Mouse (Mus musculus): ENCODE measurements around the gene Lrrc8c.

Lrrc8c gene

DNA sequence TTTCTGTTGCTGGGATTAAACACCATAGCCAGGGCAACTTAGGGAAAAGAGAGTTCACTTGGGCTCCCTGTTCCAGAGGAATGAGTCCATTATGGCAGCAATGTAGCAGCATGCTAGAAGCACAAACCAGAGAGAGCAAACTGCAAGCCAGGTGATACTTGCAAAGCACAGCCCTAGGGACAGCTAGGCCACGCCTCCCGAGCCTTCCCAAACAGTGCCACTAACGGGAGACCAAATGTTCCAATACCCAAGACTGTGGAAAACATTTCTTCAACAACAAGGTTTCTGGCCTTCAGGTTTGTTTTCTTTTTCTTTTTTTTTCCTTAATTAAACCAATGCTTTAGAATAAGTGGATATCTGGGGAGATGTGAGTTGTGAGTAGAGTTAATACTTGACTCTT lies 38.2 kb downstream of the Lrrc8c start:
- DNase-seq (ENCODE audit: low read depth): no peak

DNA sequence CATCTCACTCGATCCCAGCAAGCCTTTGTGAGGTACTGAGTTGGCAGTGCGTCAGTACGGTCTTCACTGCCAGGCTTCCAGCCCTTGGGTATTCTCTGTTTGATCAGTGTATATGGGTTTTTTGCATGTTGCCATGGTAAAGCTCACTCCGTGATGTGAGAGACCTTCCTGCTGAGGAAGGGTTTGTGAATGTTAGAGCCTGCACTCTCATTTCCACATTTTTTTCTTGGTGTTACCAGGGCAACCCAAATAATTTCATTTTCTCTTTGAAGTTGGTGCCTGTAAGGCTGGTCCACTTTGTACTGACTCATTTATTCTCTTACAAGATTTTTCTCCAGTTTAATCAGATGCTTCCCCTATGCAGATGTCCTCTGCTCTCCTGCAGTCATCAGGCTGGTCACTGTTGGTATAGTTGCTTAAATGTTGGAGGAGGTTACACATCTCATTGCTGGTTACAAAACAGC lies 38.6 kb downstream of the Lrrc8c start:
- DNase-seq (ENCODE audit: low read depth): peak; percentile 18

DNA sequence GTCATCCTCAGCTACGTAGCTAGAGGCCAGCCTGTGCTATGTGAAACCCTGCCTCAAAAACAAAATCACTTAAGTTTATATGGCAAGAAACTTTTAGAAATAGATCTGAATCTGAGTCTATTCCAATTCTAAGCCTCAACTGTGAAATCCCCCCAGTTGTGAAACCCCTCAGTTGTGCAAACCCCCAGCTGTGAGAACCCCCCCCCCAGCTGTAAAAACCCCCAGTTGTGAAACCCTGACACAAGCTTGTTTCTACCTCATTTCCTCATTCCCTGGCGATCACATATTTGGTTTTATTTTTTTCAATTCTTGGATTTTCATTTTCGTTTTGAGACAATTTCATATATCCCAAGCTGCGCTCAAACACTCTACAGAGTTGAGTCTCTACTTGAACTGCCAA lies 39.3 kb downstream of the Lrrc8c start:
- no peak for DNase-seq (ENCODE audit: low read depth)

DNA sequence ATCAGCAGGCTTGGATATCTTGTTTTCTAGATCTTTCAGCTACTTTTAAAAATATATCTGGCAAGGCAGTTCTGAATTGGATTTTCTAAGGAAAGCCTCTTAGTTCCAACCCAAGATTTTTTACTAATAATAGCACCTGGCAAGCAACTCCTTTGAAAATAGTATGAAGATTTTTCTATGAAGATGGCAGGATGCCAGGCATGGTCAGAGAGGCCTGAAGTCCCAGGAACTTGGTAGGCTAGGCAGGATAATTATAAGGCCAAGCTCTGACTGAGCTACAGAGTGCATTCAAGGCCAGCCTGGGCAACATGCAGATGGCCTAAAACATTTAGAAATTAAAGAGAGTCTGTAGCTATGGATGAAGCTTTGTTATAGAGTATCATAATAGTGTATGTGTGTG lies 42.7 kb downstream of the Lrrc8c start:
- no peak for DNase-seq (ENCODE audit: low read depth)

DNA sequence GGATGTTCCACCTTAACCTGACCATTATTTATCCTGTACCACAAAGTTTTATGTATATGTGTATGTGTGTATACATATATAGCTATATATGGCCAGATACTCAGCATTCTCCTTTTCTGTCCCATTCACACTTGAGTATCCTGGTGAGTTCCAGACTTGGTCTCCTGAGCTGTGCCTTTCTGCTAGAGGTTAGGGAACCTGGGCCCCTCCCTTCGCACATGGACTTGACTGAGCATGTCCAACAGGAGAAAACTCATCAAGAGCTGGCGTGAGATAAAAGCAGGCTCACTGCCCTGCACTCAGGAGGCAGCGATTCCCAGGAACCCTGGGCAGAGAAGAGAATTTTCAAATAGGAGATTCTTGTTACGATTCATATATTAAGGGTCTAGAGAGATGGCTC lies 45.6 kb downstream of the Lrrc8c start:
- no peak for DNase-seq (ENCODE audit: low read depth)

DNA sequence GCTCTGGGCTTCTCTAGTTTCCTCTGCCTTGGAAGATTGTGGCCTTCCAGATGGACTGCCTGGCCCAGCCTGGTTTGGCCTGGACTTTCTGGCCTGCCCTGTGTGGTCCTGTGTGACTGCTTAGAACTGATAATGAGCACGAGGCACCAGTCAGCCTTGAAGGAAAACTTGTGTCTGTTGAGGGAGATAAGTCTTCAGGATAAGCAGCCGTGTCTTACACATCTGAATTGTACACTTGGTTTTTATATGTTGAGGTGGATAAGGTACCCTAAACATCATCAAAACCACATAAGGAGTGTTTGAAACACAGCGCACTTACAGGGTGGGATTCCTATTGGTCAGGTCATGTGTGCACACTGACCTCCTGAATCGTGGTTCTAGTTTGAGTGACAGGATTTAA lies 46.6 kb downstream of the Lrrc8c start:
- no peak for DNase-seq (ENCODE audit: low read depth)

DNA sequence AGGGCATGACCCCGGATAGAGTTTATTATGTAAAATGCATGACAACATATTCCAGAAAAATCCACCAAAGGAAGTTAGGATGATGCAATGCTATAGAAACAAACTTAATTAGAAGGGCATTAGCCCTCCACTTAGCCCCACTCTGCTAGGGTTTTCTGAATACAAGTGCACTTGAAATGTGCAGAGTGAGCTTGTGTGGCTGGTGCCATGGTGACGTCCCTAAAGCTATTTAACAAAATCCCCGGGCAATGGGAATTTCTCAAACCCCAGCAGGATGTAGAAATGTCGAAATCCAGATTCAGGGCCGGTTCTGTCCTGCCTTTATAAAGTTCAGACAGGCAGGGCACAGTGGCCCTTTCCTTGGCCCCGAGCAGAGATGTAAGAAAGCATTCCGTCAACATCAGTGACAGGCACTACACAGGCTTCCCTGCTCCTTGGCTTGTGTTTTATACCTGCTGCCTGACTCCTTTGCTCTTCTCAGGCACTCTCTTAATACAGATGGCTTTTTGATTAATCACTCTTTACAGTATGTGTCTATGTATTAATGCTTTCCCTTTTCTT lies 47.7 kb downstream of the Lrrc8c start:
- no peak for DNase-seq (ENCODE audit: low read depth)

DNA sequence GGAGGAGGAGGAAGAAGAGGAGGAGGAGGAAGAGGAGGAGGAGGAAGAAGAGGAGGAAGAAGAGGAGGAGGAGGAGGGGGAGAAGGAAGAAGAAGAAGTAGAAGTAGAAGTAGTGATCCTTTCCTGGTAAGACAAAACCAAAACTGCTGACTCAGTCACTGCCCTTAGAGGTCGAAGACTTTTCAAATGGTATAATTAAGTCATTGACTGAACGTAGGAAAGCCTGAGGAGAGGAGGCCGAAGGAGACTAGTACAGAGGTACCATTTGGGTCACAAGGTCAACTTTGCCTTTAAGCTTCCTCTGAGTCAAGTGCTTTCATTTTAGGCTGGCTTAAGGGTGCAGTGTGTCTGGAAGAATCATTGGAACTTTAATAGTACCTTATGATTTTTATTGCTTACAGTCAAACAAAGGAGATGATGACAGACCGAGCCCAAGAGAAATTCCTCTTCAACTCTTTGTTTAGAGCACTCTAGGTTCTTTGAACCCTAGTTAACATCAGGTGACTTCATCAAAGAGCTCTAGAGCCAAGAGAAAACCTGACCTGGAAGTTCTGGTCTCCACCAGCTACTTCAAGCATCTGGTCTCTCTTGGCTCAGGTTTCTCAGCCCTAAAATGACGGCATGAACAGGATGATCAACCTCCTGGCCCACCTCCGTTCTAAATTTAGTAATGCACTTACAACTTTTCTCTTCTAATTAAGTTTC lies 49.0 kb downstream of the Lrrc8c start:
- DNase-seq (ENCODE audit: low read depth): no peak

DNA sequence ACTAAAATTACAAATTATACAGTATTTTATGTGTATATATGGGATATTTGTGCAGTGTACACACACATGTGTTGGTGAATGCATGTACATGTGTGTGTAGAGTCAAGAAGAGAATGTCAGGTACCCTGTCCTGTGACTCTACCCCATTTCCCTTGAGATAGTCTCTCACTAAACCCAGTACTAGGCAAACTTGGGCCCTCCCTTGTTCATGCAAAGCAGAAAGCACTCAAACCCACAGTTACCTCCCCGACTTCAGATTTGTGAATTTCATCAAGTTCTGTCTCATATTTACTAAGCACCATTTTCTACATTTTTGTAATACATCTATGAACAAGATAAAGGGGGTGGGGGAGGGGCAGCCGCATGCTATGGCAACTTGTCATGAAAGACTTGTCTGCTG lies 50.0 kb downstream of the Lrrc8c start:
- no peak for DNase-seq (ENCODE audit: low read depth)

DNA sequence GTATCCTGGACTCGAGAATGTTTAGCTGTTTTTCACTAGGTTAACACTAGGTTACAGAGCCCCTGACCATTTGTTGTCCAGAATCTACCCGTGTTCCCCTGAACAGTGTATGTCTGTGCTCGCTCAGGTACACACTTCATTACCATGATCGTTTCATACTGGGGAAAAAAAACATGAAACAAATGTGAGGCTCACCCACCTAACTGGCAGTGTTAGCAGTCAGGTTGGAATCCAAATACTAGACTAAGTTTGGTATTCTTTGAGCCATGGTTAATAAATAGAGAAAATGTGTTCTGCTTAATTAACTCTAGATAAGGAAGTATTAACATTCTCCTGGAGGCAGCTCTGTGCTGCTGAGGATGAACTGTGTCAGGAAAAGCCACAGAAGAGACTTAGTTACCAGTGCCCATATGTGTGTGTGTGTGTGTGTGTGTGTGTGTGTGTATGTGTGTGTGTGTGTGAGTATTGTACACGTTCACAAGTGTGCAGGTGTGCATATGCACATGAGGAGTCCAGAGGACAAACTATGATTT lies 53.0 kb downstream of the Lrrc8c start:
- DNase-seq (ENCODE audit: low read depth): no peak

DNA sequence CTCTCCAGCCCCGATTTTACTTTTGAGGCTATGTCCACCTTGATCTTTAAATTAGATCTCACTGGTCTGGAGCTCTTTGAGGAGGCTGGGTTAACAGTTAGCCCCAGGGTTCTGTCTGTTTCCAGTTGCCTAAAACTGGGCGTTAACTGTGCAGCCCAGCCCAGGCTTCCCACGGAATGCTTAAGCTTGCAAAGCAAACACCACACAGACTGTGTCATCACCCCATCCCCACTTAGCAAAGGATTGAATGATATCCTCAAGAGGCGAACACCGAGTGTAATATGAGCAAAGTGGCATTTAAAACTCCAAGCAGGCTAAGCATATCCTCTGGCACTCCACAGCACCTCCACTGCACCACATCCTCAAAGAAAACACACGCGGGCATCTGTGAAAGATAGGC lies 53.7 kb downstream of the Lrrc8c start:
- DNase-seq (ENCODE audit: low read depth): no peak

DNA sequence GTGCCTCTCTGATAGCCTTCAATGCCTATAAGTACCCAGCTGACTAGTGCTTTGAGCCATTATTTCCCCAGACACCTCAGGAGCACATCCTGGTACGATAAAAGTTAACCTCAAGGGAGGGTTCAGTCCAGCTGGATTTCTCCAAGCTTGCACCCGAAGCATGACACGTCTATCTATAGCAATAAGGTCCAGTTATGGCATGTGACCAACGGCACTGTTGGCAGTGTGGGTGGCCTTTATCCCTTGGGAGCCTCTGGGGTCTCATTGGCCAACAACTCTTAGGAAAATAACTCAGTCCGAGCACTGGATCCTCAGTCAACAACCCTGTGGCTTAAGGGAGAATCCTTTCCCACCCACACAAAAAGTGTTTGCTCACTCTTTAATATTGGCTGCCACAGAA lies 55.6 kb downstream of the Lrrc8c start:
- DNase-seq (ENCODE audit: low read depth): no peak

DNA sequence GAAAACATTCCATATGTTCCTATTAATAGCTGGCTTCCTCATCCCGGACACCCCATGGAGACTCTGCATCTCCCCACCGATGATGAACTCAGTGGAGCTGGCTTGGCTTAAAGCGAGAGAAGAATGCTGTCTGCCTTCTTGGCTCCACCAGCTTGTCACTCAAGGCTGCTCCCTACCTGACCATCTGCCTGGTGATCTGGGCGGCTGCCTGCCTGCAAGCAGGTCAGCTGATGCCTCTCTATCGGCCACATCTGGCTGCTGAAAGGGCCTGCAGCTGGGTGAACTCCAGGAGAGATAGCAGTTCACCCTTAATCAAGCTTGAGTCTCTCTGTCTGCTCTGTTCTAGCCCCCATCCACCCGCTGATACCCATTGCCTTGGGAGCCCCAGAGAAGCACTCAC lies 56.7 kb downstream of the Lrrc8c start:
- no peak for DNase-seq (ENCODE audit: low read depth)

DNA sequence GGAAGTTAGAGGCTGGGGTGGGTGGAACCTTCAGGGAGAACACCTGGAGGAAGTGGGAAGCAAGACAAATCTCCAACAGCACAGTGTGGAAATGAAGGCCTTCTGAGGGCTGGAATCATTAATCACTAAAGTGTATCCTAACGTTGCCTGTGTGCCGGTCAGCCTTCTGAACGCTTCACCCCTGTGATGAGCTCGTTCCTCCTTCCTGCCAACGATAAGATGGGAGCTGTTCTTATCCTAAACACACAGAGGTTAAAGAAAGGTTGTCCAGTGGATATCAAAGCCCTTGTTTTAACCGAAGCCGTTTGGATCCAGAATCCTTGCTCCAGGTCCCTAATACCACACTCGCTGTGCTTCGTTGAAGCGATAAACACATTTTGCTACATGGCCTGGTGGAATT lies 61.7 kb downstream of the Lrrc8c start:
- DNase-seq (ENCODE audit: low read depth): no peak

DNA sequence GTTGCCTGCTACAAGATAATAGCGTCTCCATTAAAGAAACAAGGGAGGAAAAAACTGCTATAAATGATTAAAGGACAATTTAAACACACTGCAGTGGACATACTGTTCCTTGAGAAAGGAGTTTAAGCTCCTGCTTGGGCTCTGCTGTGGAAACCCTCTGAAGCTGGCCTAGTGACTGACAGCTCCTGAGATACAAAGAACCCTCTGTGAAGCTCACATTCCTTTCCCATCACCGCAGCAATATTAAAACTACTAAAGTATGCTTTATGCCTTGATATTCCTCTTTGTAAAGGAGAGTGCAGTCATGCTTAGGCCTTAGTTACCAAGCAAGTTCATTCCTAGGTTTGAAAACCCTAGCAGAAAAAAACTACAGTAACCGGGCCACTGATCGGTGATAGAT lies 66.7 kb downstream of the Lrrc8c start:
- no peak for DNase-seq (ENCODE audit: low read depth)

DNA sequence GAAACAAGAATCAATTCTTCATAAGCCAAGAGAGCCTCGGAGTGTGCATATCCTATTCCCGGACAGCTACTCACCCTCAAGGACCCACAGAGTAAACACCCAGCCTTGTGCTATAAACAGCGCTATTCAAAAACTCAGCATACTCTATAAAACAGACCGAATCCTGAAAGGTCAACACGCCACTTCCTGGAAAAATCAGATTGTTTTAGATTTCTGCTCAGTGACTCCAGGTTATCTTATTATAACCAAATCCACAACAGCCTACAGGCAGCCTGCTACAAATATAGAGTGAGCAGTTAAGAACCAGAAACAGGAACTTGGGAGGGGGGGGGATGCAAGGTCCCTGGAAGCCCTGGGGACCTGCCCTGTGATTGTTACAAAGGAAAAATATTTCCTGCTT lies 67.5 kb downstream of the Lrrc8c start:
- no peak for DNase-seq (ENCODE audit: low read depth)

DNA sequence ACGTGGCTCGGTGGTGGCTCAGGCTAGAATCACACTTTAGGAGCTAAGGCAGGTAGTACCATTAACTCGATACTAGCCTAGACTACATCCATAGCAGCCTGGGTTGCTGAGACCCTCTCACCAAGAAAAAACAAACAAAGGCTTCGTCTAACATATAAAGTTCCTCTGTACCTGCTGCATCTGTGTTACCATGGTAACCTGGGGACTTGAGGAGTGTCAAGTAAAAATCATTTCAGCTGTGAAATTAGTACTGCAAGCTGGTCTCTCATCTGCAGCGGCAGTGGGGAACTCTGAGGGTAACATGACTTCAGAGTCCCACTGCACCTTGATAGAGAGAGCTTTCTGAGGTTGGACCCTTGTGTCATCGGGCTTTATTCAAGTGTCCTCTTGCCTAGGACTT lies 68.3 kb downstream of the Lrrc8c start:
- DNase-seq (ENCODE audit: low read depth): no peak

DNA sequence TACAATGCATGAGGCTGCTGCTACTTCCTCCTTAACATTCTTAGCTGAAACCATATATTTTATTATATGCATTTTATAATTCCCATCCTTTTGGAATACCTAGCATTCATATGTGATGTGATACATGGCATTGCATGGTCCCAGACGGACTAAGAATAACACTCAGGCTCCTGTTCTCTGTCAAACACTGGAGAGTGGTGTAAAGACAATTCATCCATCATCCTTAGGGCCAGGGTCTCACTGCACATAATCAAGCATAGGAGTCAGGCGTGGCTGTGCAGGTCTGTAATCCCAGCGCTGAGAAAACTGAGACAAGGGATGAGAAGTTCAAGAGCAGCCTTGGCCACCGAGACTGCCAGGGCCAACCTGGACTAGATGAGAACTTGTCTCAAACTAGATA lies 69.5 kb downstream of the Lrrc8c start:
- no peak for DNase-seq (ENCODE audit: low read depth)

DNA sequence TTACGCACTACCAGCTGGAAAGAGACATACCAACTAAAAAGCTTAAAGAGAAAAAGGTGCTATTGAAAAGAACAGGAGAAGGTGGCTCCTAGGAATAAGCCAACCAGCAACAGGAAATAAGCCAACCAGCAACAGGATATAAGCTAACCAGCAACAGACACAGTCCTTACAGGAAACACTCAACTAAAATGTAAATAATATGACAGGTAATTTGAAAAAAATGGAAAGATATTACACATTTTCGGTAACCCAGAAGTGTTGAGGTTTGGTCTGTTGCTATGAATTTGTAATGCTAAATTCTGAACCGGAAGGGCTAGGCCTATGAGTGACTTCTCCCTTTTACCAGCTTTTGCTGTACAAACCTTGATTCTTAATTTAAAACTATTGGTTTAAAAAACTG lies 69.9 kb downstream of the Lrrc8c start:
- DNase-seq (ENCODE audit: low read depth): peak; percentile 47

DNA sequence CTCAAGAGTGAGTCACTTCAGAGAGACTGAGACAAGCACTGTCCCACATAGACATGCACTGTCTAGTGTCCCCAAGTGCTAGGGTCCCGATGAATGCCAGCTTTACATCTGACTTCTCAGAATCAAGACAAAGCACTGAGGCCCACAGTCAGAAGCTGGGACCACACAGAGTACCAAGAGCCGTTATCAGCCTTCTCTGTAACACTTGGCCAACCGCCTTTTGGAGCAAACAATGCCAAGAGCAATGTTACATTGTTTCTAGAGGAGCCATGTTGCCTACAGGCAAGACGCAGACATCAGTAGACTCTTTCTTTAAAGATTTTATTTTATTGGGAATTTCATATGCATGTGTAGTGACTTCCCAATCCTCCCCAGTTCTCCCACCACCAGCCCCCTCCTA lies 73.2 kb downstream of the Lrrc8c start:
- DNase-seq (ENCODE audit: low read depth): no peak

DNA sequence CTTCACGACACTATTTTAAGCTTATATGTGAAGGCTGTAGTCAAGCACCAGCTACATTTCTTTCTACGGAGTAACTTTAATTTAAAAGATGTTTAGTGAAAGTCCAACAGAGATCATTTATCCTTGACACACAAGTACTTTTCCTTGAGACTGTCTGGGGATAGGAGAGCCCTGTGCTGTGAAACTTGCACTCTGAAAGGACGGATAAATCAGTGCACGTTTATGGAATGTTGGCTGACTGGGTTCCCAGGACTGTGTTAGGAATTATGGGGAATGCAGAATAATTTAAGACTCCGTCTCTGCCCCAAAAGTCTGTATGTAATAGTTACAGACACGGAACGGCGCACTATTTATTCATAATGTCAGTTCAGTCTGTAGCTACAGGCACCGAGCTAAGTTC lies 74.4 kb downstream of the Lrrc8c start:
- no peak for DNase-seq (ENCODE audit: low read depth)

DNA sequence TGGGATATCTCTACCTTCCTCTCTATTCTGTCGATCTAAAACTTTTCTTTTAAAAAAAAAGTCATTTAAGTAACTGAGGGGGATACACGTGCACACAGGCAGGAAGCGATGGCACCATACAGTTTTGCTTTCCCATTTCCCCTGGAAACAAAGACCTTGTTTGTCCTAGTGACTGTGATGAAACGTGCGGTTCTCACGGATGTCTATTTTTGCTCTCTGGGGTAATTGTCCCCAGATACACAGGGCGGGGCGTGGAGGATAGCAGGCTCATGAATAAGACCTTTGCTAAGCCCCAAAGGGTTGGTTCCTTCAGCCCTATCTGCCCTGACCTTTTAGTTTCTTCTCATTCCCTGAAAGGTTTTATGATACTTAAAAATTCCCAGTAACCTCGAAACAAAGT lies 79.7 kb downstream of the Lrrc8c start:
- DNase-seq (ENCODE audit: low read depth): peak; percentile 64

DNA sequence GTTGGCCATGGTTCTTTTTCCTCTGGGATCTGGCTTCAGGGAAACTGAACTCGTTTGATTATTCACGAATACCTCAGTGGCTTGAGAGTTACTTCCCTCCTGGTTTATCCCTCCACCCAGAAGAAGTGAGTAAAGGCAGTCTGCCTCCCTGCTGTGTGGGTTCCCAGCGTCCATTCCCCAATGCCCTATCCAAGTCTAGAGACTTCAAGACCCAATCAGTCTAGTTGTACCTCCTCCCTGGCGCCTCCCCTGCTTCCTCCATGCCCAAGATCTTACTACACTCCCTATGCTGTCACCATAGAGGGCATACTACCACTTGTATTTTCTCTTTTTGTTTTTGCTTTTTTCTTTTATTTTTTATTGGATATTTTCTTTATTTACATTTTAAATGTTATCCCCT lies 80.1 kb downstream of the Lrrc8c start:
- no peak for DNase-seq (ENCODE audit: low read depth)

DNA sequence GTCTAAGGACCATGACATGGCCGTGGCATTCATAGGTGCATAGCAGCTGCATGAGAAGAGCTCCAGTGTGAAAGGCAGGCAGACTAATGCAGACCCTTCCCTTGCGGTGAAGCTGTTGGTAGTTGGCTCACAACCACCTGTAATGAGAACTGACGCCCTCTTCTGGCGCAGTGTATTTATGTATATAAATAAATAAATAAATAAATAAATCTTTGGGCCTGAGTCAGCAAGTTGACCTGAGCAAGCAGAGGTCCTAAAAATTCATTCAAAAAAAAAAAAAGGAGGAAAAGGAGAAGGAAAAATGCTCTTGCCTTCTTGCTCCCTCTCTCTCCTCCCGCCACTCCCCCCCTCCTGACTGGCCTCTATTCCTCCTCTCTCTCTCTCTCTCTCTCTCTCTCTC lies 81.8 kb downstream of the Lrrc8c start:
- DNase-seq (ENCODE audit: low read depth): no peak

Data from naive thymus-derived CD4-positive, alpha-beta T cell, adult 2 months (primary cell).